Mouse (Mus musculus) lung, embryonic 14.5 days (tissue): Measurements from ENCODE around the gene Hmgn2. TPM values are rescaled to one million over a fixed set of nuclear protein-coding genes. Genes with fewer than 3 reads are reported as not detected.
A peak's percentile ranks its signal among the peaks of the same experiment; 100 is the strongest.

Experiments used
- ATAC-seq: fragments of 200-750 bp; cut with Nextera tagmentation; 2 replicates; pipeline ENCODE4 v1.8.0; 2017; ENCODE audit warnings: mild to moderate bottlenecking, moderate TSS enrichment, moderate library complexity; ENCODE audit not compliant: insufficient read depth
- DNase-seq: peaks from one replicate; pipeline ENCODE4 v3.0.0-alpha.2; 2015
- H3K27ac ChIP-seq: fragments of 300-500 bp; sonication (generic); 2 replicates; pipeline ENCODE4 v1.5.1; 2014; ENCODE audit warnings: low read depth, mild to moderate bottlenecking, moderate library complexity
- H3K27me3 ChIP-seq: fragments of 300-500 bp; sonication (generic); 2 replicates; pipeline ENCODE4 v1.6.1; 2014; ENCODE audit warnings: low read length, control low read depth; ENCODE audit not compliant: insufficient read depth
- H3K36me3 ChIP-seq: fragments of 300-500 bp; sonication (generic); 2 replicates; pipeline ENCODE4 v1.6.1; 2014; ENCODE audit warnings: control low read depth; ENCODE audit not compliant: insufficient read depth
- H3K4me1 ChIP-seq: fragments of 300-500 bp; sonication (generic); 2 replicates; pipeline ENCODE4 v1.6.1; 2014; ENCODE audit warnings: antibody characterized with exemption, control low read depth; ENCODE audit not compliant: insufficient read depth
- H3K4me2 ChIP-seq: fragments of 300-500 bp; sonication (generic); 2 replicates; pipeline ENCODE4 v1.6.1; 2014; ENCODE audit warnings: mild to moderate bottlenecking
- H3K4me3 ChIP-seq: fragments of 300-500 bp; sonication (generic); 2 replicates; pipeline ENCODE4 v1.5.1; 2014; ENCODE audit warnings: low read depth, low read length
- H3K9ac ChIP-seq: fragments of 300-500 bp; sonication (generic); 2 replicates; pipeline ENCODE4 v1.6.1; 2014
- H3K9me3 ChIP-seq: fragments of 300-500 bp; sonication (generic); 2 replicates; pipeline ENCODE4 v1.6.1; 2016; ENCODE audit warnings: low read depth, low read length, control low read depth
- CTCF ChIP-seq: IDR thresholded peaks from 2 replicates; pipeline ENCODE4 v1.5.1; 2016; ENCODE audit warnings: antibody characterized with exemption, low read depth
- WGBS: fragments of 180-500 bp; shearing (Covaris S2); extraction: QIAGEN DNeasy Blood & Tissue Kit; methylation state at CpG from one replicate; pipeline ENCODE4 v1.1.7; 2014; 5-methylcytosine and 5-hydroxymethylcytosine counted together
- polyA plus RNA-seq: library from polyadenylated mRNA; unstranded; fragments of >200 nt; fragmentation: Nextera tagmentation; extraction: Ambion mirVana; gene quantifications from 2 replicates; pipeline ENCODE4 v1.2.1, GENCODE M21; 2014

The Hmgn2 gene
- polyA plus RNA-seq, 1 experiment from 2014 or later = 3,363 TPM

DNA sequence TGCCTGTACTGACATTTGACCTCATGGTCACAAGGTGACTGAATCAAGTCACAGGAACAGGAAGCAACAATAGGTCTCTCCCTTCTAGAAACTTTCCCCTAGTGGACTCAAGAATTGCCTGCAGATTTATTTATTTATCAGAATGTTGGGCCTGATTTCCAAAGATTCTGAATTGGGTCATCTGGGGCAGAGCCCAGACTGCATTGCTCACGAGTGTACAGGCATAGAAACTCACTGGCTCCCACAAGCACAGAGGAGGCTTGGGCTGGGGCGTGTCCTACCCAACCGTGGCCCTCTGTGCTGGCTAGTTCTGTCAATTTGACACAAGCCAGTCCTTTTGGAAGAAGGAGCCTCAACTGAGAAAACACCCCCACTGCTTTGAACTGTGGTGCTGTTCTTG is 26.9 kb downstream of the Hmgn2 start:
- no peak for TF ChIP-seq CTCF
- no peak for DNase-seq
- 34% methylated on average over 3 of the region's 3 CpGs for WGBS

DNA sequence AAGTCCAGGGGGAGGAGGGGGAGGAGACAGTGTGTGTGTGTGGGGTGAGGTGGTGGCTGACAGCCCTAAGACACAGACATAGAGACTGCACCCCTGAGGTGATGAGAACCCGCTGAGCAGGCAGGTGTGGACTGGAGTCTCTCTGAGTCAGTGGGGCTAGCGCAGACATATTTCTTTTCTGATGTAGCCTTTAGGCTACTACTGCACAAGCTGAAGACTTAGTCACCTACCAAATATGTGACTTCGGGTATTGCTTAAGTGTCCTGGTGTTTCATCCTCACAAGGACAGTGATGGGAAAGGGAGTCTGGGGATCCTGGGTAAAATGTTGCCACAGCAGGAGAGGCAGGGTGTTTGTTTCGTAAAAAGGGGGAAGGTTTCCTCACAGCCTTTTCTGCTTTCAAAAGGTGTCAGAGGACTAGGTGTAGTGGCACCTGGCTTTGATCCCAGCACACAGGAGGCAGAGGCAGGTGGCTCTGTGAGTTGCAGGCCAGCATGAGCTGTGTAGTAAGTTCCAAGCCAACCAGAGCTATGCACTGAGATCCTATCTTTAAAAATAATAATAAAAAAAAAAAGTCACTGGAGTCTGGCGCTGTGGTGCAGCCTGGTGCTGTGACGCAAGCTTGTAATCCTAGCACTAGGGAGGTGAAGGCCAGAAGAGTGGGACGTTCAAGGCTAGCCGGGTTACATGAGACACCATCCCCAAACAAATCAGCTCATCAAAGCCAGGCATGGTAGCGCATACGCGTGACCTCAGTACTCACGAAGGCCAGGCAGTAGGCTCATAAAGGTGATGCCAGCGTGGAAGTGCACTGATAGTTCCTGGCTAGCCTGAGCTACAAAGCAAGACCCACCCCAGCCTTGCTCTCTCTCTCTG is 27.8 kb downstream of the Hmgn2 start:
- TF ChIP-seq CTCF = no peak
- H3K27ac ChIP-seq = no peak overlapping the region
- 72% methylated on average over 13 of the region's 13 CpGs for WGBS

More for the DNA sequence above, 26.9 kb downstream of the Hmgn2 start:
- Histone ChIP-seq H3K36me3 (no peaks in the 10 kb centered on the region), H3K9ac (no peak overlapping the region), H3K27ac (no peak overlapping the region), H3K27me3 (no peaks in the 10 kb centered on the region), H3K4me1 (no peaks in the 10 kb centered on the region), H3K9me3 (no peaks in the 10 kb centered on the region), H3K4me2 (no peak overlapping the region), H3K4me3 (no peak overlapping the region)
- ATAC-seq = no peak

DNA sequence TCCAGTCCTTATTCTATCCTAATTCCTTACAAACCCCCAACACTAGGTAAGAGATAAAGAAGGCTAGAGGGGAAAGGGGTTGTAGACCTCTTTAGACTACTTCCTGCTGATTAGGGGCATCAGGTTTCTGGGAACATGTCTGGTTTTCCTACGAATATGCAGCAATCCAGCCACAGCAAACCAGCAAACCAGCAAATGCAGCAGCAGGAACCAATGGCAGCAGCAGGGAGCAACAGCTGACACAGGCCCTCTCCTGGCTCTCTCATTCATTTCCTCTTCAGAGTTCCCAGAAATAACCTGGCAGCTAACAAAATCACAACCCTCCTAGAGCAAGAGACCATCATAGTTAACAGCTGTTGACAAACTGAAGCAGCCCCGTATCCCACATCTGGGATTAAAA is 30.4 kb downstream of the Hmgn2 start:
- Histone ChIP-seq H3K27me3 (no peaks in the 10 kb centered on the region), H3K9me3 (no peaks in the 10 kb centered on the region), H3K4me1 (no peaks in the 10 kb centered on the region), H3K4me2 (no peak overlapping the region), H3K4me3 (no peak overlapping the region), H3K36me3 (no peaks in the 10 kb centered on the region), H3K27ac (no peak overlapping the region), H3K9ac (no peak overlapping the region)
- WGBS = 44% methylated on average over 2 of the region's 2 CpGs
- no peak for DNase-seq
- no peak for TF ChIP-seq CTCF
- ATAC-seq = no peak

More for the DNA sequence above, 27.8 kb downstream of the Hmgn2 start:
- ATAC-seq (no peak), DNase-seq (no peak)
- no peaks in the 10 kb centered on the region for H3K4me1 ChIP-seq
- H3K9me3 ChIP-seq = no peaks in the 10 kb centered on the region
- H3K9ac ChIP-seq = no peak overlapping the region
- no peaks in the 10 kb centered on the region for H3K36me3 ChIP-seq
- H3K27me3 ChIP-seq = no peaks in the 10 kb centered on the region
- no peak overlapping the region for H3K4me3 ChIP-seq
- no peak overlapping the region for H3K4me2 ChIP-seq

DNA sequence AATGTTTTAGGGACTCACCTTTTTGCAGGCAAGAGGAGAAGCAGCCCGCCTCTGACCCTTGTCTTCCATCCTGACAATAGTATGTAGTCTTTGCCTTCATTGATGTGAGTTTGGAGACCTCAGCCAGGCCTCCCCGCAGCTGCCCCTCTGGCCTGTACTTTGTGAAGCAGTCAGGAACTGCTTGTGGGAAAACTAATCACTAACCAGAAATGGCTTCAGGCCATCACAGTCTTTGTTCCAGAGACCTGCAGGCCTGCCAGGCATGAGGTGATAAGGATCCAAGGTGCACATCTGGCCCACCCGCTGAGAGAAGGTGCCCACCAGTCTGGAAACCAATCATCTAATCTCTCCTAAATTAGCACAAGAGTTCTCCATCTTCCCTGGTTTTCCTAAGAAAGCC is 36.7 kb downstream of the Hmgn2 start:
- H3K9ac ChIP-seq = no peak overlapping the region
- DNase-seq = no peak
- H3K27me3 ChIP-seq = no peaks in the 10 kb centered on the region
- TF ChIP-seq CTCF = no peak
- ATAC-seq = no peak
- H3K27ac ChIP-seq = no peak overlapping the region
- H3K9me3 ChIP-seq = no peaks in the 10 kb centered on the region
- H3K4me3 ChIP-seq = no peak overlapping the region
- WGBS = 84% methylated on average over 3 of the region's 3 CpGs
- H3K4me1 ChIP-seq = no peaks in the 10 kb centered on the region
- H3K4me2 ChIP-seq = no peak overlapping the region
- no peaks in the 10 kb centered on the region for H3K36me3 ChIP-seq

DNA sequence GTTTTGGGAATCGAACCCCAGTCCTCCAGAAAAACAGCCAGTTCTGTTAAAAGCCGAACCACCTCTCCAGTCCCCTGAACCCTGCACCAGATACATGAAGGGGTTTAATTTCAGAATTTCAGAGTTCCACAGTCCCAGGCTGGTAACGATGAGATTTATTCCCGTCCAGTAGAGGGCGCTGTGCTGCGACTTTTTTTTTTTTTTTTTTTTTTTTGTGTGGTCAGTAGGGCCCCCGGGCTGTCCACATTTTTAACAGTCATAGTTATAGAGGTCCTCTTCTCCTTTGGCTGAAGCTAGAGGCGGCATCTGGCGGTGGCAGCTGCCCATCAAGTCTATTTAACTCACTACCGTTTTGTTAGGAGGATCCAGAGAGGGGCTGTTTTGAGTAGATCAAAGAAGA is 37.1 kb downstream of the Hmgn2 start:
- Histone ChIP-seq H3K4me1 (no peaks in the 10 kb centered on the region), H3K4me3 (no peak overlapping the region), H3K27me3 (no peaks in the 10 kb centered on the region), H3K9me3 (no peaks in the 10 kb centered on the region), H3K36me3 (no peaks in the 10 kb centered on the region), H3K4me2 (no peak overlapping the region), H3K9ac (no peak overlapping the region), H3K27ac (no peak overlapping the region)
- 13% methylated on average over 10 of the region's 10 CpGs for WGBS
- peak; percentile 59 for TF ChIP-seq CTCF
- no peak for ATAC-seq
- DNase-seq = peak; percentile 51

DNA sequence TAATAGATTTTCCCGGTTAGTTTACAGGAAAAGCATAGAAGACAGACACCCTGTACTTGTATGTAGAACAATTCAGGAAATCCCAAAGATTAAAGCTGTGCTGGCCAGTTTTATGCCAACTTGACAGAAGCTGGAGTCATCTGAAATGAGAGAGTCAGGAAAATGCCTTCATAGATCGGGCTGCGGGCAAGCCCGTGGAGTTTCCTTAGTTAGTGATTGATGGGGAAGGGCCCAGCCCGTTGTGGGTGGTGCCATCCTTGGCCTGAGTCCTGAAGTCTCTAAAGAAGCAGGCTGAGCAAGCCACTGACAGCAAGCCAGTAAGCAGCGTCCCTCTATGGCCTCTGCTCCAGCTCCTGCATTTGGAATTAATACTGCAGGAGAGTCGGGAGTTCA is 39.2 kb downstream of the Hmgn2 start:
- peak overlapping the region; percentile 3; the same call in 1 of the 2 replicates for H3K4me2 ChIP-seq
- no peak for TF ChIP-seq CTCF
- WGBS = 18% methylated on average over 7 of the region's 7 CpGs
- DNase-seq (peak; percentile 55), ATAC-seq (no peak)
- no peak overlapping the region for H3K4me3 ChIP-seq
- H3K9me3 ChIP-seq = no peaks in the 10 kb centered on the region
- no peaks in the 10 kb centered on the region for H3K27me3 ChIP-seq
- H3K36me3 ChIP-seq = no peaks in the 10 kb centered on the region
- H3K9ac ChIP-seq = no peak overlapping the region
- no peaks in the 10 kb centered on the region for H3K4me1 ChIP-seq
- H3K27ac ChIP-seq = peak overlapping the region; percentile 47

DNA sequence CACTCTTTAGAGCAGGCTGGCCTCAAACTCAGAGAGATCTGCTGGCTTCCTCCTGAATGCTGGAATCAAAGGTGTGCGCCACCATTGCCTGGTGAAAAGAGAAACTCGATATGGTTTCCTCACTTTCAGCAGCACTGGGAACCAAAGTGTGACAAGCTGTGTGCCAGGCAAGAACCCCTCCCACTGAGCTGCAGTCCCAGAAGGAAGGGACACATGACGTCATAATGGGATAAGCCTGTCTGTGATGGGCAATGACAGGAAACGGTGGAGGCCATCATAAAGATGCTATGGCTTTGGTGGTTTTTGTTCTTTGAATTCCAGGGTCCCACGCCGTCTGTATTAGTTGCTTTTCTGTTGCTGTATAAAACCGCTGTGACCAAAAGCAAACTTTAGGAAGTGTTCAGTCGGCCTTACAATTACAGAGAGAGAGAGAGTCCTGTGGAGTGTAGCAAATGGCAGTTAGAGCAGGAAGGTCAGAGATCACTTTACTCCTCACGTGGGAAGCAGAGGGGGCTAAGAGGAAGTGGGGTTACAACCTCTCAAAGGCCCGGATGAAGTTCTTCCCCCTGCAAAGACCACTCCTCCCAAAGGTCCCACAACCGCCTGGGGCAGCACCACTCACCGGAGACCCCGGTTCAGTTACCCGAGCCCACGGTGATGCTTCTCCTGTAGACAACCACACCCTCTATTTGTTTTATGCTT is 39.7 kb downstream of the Hmgn2 start:
- no peaks in the 10 kb centered on the region for H3K4me1 ChIP-seq
- H3K4me2 ChIP-seq = peak overlapping the region; percentile 3; the same call in 1 of the 2 replicates
- no peaks in the 10 kb centered on the region for H3K9me3 ChIP-seq
- ATAC-seq = no peak
- H3K27ac ChIP-seq = peak overlapping the region; percentile 47; the same call in 1 of the 2 replicates
- 32% methylated on average over 15 of the region's 15 CpGs for WGBS
- no peaks in the 10 kb centered on the region for H3K36me3 ChIP-seq
- no peak for TF ChIP-seq CTCF
- H3K4me3 ChIP-seq = no peak overlapping the region
- H3K9ac ChIP-seq = no peak overlapping the region
- peak; percentile 60 for DNase-seq
- H3K27me3 ChIP-seq = no peaks in the 10 kb centered on the region
